Mouse (Mus musculus): ENCODE measurements around the gene Cox11.

GRCm38 (mm10) chr11:90657527-90657926, 19.6 kb downstream of the Cox11 start:
- TF ChIP-seq CTCF (IDR thresholded peaks at IDR 0.05) (no peak), EP300 (IDR thresholded peaks at IDR 0.05) (no peak)

Measured in lung, postnatal 0 days (tissue).